Mouse (Mus musculus) right cerebral cortex, postnatal 36 days (tissue): ENCODE measurements around the gene Apobr.

Experiments used
- DNase-seq, 2 experiments: peaks; one replicate each; pipeline ENCODE4 v3.0.0; 2022; ENCODE audit warnings: low spot score in 2 of 2, mixed read lengths in 1 of 2

The Apobr gene

DNA sequence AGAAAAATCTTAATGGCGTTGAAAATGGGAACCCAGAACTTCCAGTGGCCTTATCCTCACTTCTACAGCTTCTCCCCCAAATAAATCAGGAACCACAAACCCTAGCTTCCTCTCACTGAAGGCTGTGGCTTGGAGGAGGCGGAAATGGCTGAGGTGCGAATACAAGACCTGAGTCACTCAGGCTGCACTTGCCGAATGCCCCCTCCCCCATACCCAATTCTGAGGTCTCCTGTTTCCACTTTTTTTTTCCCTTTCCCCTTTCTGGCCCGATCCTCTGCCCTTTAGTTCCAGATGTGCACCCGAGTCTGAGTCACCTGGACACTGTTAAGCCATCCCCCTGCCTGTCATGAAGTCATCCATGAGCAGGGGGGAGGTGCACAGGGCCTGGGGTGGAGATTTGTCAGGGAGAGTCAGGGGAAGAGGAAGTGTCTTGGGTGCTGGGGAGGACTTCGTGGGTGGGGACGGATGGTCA is at the start of gene Apobr:
Apobr (plus strand) TSS at position 437 of the 472 bp plus-strand sequence.
- DNase-seq: no peak

DNA sequence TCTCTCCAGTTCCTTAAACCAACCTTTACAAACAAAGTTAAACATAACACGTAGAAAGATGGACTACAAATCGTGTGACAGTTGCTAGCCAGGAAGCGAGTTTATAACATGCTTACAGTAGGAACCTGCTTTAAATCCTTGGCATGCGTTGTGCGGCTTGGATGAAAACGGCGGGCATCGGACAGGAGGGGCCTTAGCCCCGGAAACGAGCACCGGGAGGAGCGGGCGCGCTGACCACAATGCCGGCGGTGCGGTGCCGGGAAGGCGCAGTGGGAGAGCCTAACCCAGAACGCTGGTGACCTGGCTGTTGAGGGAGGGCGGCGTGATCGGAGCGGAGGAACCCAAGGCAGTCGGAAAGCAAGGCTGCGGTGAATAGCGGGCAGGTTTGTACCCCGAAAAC is 49.0 kb upstream of the Apobr start:
- DNase-seq: no peak

DNA sequence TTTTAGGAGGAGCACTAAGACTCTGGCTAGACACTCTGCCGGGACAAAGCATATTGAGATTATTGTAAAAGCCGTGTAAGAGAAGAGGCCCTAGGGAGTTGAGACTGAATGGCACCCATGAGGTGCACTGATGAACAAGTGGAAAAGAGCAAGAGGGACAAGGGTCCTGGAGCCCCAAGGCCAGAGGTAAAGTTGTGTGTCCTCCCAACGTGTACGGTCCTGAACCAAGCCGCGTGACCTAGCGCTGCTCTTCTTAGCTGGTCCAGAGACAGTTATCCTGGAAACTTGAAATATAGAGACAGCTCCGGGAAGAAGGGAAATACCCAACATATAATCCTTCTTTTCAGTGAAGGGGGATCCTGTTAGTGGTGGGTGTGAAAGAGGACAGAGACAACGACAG is 48.3 kb upstream of the Apobr start:
- no peak for DNase-seq

DNA sequence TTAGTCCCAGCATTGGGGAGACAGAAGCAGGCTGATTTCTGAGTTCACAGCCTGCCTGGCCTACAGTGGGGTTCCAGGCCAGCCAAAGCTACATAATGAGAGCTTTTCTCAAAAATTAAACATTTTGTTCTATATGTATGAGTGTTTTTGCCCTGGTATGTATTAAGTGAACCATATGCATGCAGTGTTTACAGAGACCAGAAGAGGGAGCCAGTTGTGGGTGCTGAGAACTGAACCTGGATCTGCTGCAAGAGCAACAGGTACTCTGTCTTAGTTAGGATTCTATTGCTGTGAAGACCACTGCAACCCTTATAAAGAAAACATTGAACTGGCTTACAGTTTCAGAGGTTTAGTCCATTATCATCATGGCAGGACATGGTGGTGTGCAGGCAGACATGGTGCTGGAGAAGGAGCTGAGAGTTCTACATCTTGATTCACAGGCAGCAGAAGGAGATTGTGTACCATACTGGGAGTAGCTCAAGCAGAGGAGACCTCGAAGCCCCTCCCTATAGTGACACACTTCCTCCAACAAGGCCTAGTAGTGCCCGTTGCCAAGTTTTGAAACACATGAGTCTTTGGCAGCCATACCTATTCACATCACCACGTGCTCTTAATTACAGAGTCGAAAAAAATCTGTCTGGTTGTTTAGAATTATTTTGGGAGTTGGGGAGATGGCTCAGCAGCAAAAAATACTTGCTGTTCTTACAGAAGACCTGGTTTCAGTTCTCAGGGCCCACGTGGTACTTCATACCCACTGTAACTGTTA is 46.7 kb upstream of the Apobr start:
- no peak for DNase-seq

DNA sequence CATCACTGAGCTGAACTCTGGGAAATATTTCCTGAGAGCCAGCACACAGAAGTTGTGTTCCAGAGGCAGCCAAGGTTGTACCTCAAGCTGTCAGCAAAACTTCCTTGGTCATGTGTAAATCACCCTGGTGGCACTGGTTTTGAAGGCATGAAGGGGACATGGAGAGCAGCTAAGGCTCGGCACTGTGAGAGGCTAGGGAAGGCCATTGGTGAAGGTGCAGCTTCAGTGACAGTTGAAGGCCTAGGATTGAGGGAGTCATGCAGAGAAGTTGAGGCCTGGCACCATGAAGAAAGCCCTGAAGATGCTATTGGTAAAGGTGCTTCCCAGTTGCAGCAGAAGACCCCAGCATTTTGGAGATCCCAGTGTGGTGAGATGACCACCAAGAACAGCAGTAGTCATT is 43.1 kb upstream of the Apobr start:
- no peak for DNase-seq

DNA sequence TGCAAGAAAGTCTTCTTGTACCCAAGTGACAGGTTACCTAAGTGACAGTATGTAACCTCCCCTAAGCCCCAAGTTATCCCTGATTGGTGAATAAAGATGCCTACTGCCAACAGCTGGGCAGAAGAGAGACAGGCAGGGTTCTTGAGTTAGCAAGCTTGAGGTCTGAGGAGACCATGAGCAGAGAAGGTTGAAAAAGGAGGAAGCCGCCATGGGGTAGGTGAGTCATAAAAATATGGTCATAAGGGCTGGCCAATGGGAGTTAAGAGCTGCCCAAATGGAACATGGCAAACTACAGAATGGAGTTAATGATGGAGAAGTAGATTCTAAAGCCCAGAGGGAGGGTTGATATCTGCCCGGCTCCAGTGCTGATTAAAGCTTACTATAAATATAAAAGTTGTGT is 39.1 kb upstream of the Apobr start:
- DNase-seq: no peak

DNA sequence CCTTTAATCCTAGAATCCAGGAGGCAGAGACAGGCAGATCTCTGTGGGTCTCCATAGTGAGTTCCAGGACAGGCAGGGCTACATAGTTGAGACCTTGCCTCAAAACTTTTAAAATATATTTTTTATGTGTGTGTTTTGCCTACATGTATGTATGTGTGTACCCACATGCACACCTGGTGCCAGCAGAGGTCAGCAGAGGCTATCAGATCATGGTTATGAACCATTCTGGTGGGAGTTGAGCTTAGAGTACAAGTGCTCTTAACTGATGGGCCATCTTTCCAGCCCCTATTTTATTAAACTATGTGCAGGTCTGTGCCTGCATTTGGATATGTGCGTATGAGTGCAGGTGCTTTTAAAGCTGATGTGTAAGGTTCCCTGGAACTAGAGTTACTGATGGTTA is 29.9 kb upstream of the Apobr start:
- DNase-seq: no peak

DNA sequence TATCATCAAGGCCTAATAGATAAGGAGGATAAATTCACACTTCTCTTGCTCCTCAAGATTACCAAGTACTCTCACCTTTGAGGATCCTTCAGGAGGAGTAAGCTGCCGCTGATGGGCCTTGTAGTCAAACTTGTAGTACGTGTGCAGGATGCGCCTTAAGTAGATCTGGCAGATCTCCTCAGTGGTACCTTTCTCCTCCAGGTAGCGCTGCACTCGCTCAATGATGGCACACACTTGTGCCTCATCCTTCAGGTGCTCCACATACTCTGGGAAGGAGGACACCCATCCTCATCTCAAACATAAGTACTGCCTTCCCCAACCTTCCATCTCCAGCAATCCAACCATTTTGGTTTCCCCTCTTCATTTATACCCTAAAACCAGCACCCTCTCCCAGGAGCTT is 28.1 kb upstream of the Apobr start:
- DNase-seq: no peak

DNA sequence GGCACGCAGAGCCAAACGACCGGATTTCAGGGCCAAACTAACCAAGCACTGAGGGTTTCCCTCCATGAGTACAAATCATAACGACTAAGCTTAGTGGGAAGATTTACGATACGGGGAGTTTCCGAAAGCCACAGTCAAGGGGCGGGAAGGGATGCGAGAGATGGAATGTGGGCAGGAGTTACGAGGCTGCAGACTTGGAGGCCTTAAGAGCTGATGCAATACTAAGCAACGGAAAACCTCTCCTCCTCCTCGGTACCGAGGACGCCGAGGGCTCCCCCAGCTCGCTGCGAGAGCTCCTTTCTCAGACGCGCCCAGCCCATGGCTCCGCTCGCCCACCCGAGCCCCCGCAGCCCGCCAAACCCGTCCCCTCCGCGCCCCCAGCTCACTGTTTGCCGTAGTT is 19.0 kb upstream of the Apobr start:
- DNase-seq: no peak

DNA sequence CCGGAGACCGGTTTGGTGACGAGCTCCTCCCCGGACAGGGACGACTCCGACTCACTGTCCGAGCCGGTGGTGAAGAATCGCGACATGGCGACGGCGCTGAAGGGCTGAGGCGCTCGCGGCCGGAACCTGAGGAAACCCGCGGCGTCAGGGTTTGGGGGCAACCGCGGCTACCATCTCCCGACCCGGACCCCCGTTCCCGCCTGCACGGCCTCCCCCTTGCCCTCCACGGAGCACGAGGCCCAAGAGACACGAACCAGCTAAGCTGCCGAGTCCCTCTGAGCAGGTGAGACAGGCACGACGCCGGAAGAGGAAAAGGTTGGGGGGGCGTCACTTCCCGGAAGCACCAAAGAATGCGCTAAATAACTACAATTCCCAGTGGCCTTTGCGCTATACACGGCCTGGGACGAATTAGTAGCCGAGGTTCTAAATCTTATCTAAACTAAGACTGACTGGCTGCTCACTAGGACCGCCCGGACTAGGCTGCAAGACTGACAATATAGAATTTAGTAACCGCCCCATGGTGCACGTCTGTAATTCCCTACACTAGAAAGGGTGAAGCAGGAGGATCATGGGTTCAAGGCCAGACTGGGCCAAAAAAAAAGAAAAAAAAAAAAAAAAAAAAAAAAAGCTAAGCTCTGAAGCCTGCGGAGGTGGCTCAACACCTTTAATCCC is 18.5 kb upstream of the Apobr start, which contains the start of gene Eif3c:
Eif3c (minus strand) TSS at position 318 of the 672 bp plus-strand sequence.
- peak; percentile 82 to 91 for DNase-seq

DNA sequence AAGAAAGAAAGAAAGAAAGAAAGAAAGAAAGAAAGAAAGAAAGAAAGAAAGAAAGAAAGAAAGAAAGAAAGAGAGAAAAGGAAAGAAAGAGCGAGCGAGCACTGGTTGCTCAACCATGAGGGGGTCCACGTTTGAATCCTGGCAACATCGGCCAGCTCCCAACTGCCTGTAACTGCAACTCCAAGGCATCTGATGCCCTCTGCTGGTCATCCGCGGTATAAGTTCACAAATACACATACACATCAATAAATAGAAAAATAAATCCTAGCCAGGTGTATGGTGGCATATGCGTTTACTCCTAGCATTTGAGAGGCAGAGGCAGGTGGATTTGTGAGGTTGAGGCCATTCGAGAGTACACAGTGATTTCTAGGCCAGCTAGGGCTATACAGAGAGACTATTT is 7.8 kb upstream of the Apobr start:
- DNase-seq: no peak

DNA sequence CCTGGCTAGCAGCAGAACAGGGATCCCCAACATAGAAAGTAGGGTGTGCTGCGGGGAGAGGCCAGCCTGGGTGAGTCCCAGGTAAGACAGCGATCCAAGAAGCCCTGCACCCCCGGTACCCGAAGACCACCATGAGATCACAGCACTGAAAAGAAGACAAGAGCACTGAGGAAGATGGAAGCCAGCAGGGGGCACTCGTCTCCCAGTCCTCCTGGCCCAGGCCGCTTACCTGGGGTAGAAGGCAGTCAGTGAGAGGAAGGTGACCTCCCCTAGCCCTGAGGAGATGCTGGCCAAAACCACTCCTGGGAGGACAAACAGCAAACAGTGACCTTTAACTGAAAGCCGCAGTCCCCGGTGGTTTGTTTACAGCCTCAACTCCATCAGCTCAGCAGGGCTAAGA is 5.6 kb upstream of the Apobr start:
- DNase-seq: no peak

DNA sequence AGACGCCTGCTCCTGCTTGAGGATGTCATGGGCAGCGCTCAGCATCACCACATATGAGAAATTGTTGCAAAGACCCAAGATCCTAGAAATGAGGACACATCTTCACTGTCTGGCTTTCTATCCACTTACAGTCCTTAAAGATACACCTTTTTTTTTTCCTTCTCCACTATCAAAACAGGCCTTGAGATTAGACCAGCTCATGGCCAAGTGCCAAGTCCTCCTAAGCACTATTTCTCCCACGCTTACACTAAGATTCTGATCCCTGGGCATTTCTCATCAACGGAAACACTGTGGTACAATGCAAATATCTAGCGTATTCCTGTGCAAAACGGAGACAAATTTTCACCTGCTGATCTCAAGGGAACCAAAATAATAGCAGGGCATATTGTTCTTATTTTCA is 3.1 kb upstream of the Apobr start:
- DNase-seq: no peak

DNA sequence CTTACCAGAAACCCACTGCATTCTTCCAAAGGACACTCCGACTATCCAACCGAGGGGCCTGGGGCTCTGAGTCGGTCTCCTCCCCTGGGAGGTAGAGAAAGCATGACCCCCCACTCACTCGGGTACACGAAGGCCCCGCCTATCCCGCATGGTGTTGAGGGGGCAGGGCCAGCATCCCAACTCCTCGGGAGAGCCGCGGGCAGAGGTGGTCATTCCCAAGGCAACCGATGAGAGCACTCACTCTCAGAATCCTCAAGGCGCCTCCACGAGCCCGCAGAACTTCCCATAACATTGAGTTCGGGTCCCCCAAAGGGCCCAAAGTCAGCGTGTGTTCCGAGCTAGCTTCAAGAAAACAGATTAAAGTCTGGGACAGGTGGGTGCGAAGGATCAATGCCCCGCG is 2.0 kb upstream of the Apobr start:
- DNase-seq: no peak

DNA sequence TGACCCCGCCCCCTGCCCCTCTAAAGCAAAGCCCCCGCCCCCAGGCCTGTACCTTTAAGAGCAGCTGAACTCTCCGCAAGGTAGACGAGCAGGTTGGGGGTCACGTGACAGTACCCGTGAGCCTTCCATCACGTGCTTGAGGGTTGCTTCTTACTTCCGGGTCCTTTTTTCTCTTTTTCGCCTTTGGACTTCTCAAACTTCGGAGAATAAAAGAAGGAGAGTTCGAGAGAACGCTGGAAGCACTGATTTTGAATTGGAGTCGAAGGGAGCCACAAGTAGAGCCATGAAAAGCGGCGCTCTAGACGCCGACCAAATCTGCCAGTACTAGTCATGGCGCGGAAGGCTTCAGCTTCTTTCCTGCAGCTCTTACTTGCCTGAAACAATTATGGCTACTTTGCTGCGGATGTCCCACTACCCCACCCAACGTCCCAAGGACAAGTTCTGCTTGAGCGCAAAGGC is 1.5 kb upstream of the Apobr start:
- peak; percentile 82 to 83 for DNase-seq

DNA sequence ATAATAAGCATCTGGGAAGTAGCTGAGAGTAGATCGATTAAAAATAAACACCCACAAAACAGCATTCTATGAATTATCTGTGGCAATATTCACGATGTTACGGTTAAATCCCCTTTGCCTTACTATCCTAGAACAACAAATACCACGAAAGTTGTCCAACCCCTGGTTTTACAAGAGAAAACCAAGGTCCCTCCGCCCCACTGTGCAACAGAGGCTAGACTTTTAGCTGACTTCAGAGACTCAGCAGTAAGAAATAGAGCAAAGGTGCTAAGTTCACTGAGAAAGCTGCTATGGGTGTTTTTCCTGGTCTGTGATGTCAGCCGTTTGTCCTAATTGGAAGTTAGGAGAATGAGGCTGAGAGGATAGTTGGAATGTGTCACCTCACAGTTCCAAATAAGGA is 981 bp upstream of the Apobr start:
- DNase-seq: no peak

DNA sequence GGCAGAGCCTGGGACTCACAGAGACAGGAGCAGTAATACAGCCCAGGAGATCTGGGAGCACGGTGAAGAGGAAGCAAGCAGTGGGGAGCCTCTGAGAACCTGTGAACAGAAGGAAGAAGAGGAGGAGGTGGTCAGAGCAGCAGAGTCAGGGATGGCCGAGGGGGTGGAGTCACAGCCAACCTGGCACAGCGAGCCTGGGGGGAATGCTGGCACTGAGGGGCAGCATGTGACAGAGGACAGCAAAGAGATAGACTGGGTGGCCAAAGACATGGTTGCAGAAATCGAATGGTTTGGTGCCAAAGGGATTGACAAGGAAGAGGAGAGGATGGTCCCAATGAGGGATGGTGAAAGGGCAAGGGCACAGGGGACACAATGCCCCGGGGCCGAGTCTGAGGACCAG is 975 bp downstream of the Apobr start, which contains the start of gene Cln3:
Cln3 (minus strand) TSS at position 101 of the 400 bp plus-strand sequence.
- no peak for DNase-seq

DNA sequence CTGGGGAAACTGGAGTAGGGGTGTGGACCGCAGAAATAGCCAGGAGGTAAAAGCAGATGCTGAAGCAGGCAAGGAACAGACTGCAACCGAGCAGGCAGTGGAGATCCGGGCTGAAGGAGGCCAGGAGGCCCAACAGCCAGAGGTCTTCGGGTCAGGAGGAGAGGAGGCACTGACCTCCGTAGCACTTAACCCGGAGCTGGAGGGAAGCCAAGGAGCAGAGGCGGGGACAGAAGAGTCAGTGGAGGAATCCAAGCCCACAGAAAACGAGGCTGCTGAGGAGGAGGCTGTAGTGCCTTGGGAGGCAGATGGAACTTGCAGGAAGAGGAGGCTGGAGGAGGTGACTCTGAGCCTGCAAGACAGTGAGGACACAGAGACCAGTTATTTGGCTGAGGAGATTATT is 2.1 kb downstream of the Apobr start:
- no peak for DNase-seq

DNA sequence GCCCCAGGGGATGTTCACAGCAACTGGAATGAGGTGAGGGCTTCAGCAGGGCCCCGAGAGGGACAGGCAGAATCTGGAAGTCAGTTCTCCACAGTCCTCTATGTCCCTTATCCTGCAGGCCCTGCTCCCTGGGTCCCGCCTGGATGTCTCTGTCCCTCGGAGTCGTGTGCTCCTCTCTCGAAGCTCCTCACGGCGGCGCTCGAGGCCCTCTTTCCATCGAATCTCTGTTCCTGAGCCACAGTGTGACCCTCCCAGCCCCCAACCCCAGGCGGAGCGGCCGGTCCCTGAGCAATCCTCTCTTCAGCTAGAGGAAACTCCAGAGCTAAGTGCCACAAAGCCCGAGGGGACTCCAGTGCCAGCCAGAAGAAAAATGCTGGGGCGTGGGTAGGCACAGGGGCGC is 3.0 kb downstream of the Apobr start:
- DNase-seq: no peak

DNA sequence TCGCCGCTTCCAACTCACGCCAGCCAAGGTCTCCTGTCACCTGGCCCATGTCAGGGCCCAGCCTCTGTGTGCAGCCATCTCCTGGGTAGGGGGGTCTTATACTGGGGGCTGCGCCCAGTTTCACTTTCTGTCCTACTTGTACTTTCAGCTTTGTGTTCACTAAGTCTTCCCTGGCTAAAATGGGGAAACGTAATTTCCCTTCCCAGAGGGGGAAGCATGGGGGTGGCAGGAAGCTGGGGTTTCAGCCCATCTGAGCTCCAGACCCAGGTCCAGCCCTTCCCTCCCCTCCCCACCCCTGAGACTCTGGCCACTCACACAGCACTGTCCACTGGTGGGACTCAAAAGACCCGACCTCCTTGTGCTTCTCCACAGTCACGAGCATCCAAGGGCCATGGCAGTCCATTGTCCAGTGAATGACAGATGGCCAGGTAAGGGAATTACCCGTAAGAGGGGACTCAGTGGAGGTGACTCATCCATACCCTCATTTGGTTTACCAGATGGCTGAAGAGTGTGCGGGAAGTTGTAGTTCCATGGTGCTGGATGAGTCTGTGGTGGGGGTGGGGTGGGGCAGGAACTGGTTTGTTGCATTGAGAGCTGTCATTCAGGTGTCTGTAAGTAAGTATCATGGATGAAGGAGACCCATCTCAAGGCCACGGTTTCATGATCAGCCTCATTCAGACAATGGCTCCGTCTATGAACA is 10.3 kb downstream of the Apobr start, which contains the start of gene Il27:
Il27 (minus strand) TSS at position 80 of the 700 bp plus-strand sequence.
- no peak for DNase-seq

DNA sequence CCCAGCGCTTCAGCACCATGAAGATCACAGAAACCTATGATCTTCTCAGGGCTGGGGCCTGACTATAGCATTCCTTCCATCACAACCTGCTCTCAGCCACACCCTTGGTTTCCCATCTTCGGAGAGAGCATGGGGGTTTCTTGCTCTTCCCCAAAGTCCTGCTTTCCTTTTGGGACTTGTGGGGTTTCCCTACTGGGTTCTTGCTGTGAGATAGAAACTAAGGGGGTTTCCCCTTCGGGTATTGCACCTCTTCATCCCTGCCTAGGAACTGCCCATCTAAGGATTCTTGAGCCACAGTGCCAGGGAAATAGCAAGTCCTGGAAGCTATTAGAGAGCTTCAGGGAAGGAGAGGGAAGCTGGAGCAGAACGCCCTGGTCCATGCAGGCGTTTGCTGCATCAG is 11.1 kb downstream of the Apobr start:
- DNase-seq: no peak

DNA sequence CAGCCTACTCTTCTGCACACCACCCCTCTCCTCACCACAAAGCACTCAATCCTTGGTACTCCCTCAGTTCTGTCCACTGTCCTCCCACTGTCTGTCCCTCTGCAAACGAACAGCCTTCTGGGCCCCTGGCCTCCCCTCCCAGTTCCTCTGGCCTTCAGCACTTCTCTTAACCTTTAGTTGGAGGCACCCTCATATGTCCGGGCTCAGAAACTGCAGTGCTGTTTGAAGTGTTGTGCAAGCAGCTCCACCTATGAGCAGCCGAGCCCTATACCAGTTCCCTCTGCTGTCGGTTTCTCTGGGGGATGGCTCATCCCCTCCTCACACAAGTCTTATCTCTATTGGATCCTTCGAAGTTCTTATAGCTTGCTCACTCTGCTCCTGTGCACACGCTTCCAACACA is 11.7 kb downstream of the Apobr start:
- no peak for DNase-seq
